Mouse (Mus musculus) embryonic facial prominence, embryonic 13.5 days (tissue): ENCODE measurements around the gene Zscan21. TPM values are rescaled to one million over a fixed set of nuclear protein-coding genes. Genes with fewer than 3 reads are reported as not detected.
A peak's percentile ranks its signal among the peaks of the same experiment; 100 is the strongest.

Experiments used
- ATAC-seq: fragments of 200-750 bp; cut with Nextera tagmentation; 2 replicates; pipeline ENCODE4 v1.8.0; 2017; ENCODE audit warnings: low read depth; ENCODE audit not compliant: insufficient number of reproducible peaks, insufficient read depth, low FRiP score, low TSS enrichment
- H3K27ac ChIP-seq: fragments of 300-500 bp; sonication (generic); 2 replicates; pipeline ENCODE4 v1.5.1; 2015; ENCODE audit warnings: moderate library complexity, mild to moderate bottlenecking, inconsistent platforms
- H3K27me3 ChIP-seq: fragments of 300-500 bp; sonication (generic); 2 replicates; pipeline ENCODE4 v1.6.1; 2015; ENCODE audit warnings: mild to moderate bottlenecking, inconsistent platforms
- H3K36me3 ChIP-seq: fragments of 300-500 bp; sonication (generic); 2 replicates; pipeline ENCODE4 v1.6.1; 2015; ENCODE audit warnings: mild to moderate bottlenecking, inconsistent platforms
- H3K4me1 ChIP-seq: fragments of 300-500 bp; sonication (generic); 2 replicates; pipeline ENCODE4 v1.6.1; 2015; ENCODE audit warnings: inconsistent platforms
- H3K4me2 ChIP-seq: fragments of 300-500 bp; sonication (generic); 2 replicates; pipeline ENCODE4 v1.6.1; 2015; ENCODE audit warnings: moderate library complexity, mild to moderate bottlenecking, inconsistent platforms
- H3K4me3 ChIP-seq: fragments of 300-500 bp; sonication (generic); 2 replicates; pipeline ENCODE4 v1.5.1; 2015; ENCODE audit warnings: mild to moderate bottlenecking, inconsistent platforms
- H3K9ac ChIP-seq: fragments of 300-500 bp; sonication (generic); 2 replicates; pipeline ENCODE4 v1.6.1; 2015; ENCODE audit warnings: mild to moderate bottlenecking, inconsistent platforms
- H3K9me3 ChIP-seq: fragments of 300-500 bp; sonication (generic); 2 replicates; pipeline ENCODE4 v1.6.1; 2016; ENCODE audit warnings: inconsistent platforms
- WGBS: fragments of 180-500 bp; shearing (Covaris S2); methylation state at CpG from one replicate; pipeline ENCODE4 v1.1.7; 2015; ENCODE audit warnings: mixed read lengths; 5-methylcytosine and 5-hydroxymethylcytosine counted together
- polyA plus RNA-seq: library from polyadenylated mRNA; unstranded; fragments of >200 nt; fragmentation: Nextera tagmentation; extraction: Ambion mirVana; gene quantifications from 2 replicates; pipeline ENCODE4 v1.2.1, GENCODE M21; 2015

Gene Zscan21
- 70.7 and 71.3 TPM in 2 replicates for polyA plus RNA-seq

GRCm38 (mm10) chr5:138116255-138117198, at the start of gene Zscan21:
Zscan21 (plus strand) TSS chr5:138116903.
- Histone ChIP-seq H3K27me3 (no peaks in the 10 kb centered on the region), H3K9me3 (no peaks in the 10 kb centered on the region), H3K4me3 (peak within 1 kb of the TSS; percentile 68), H3K4me2 (peak within 1 kb of the TSS; percentile 72), H3K9ac (peak within 1 kb of the TSS; percentile 80), H3K27ac (peak within 1 kb of the TSS; percentile 96), H3K4me1 (peaks cover 14% of the 10 kb centered on the region), H3K36me3 (peaks cover 20% of the 10 kb centered on the region)
- WGBS: 7% methylated on average over 38 of the region's 38 CpGs
- peak; percentile 96 for ATAC-seq

- Histone ChIP-seq H3K36me3 (no peaks in the 10 kb centered on the region), H3K4me1 (no peaks in the 10 kb centered on the region), H3K9me3 (no peaks in the 10 kb centered on the region), H3K9ac (no peak overlapping the region), H3K27ac (no peak overlapping the region), H3K4me2 (no peak overlapping the region), H3K4me3 (no peak overlapping the region), H3K27me3 (no peaks in the 10 kb centered on the region)
- WGBS: 94% methylated on average over 4 of the region's 4 CpGs
- no peak for ATAC-seq
Observed at GRCm38 (mm10) chr5:138073803-138074202, 42.9 kb upstream of the Zscan21 start.

- Histone ChIP-seq H3K4me3 (no peak overlapping the region), H3K27ac (no peak overlapping the region), H3K4me1 (no peaks in the 10 kb centered on the region), H3K9me3 (no peaks in the 10 kb centered on the region), H3K27me3 (no peaks in the 10 kb centered on the region), H3K36me3 (no peaks in the 10 kb centered on the region), H3K4me2 (no peak overlapping the region), H3K9ac (no peak overlapping the region)
- no peak for ATAC-seq
- 78% methylated on average over 3 of the region's 3 CpGs for WGBS
Observed at GRCm38 (mm10) chr5:138075684-138076083, 41.0 kb upstream of the Zscan21 start.

- H3K27ac ChIP-seq: no peak overlapping the region
- H3K9me3 ChIP-seq: no peaks in the 10 kb centered on the region
- 60% methylated on average over 2 of the region's 2 CpGs for WGBS
- H3K4me2 ChIP-seq: no peak overlapping the region
- no peak for ATAC-seq
- no peaks in the 10 kb centered on the region for H3K4me1 ChIP-seq
- H3K36me3 ChIP-seq: no peaks in the 10 kb centered on the region
- H3K27me3 ChIP-seq: no peaks in the 10 kb centered on the region
- no peak overlapping the region for H3K9ac ChIP-seq
- no peak overlapping the region for H3K4me3 ChIP-seq
Observed at GRCm38 (mm10) chr5:138076148-138076547, 40.6 kb upstream of the Zscan21 start.

- Histone ChIP-seq H3K27me3 (0 out of 2 replicates have a peak, but pooled peaks cover 3% of the 10 kb centered on the region), H3K4me2 (no peak overlapping the region), H3K9ac (no peak overlapping the region), H3K9me3 (no peaks in the 10 kb centered on the region), H3K4me1 (no peaks in the 10 kb centered on the region), H3K4me3 (no peak overlapping the region), H3K36me3 (no peaks in the 10 kb centered on the region), H3K27ac (no peak overlapping the region)
- 89% methylated on average over 5 of the region's 5 CpGs for WGBS
- ATAC-seq: no peak
Observed at GRCm38 (mm10) chr5:138080456-138080855, 36.2 kb upstream of the Zscan21 start.

- 0 out of 2 replicates have a peak, but pooled peaks cover 3% of the 10 kb centered on the region for H3K27me3 ChIP-seq
- WGBS: 83% methylated on average over 9 of the region's 9 CpGs
- H3K4me1 ChIP-seq: peaks cover 1% of the 10 kb centered on the region
- no peak overlapping the region for H3K9ac ChIP-seq
- H3K27ac ChIP-seq: no peak overlapping the region
- no peak overlapping the region for H3K4me3 ChIP-seq
- no peak overlapping the region for H3K4me2 ChIP-seq
- no peaks in the 10 kb centered on the region for H3K36me3 ChIP-seq
- H3K9me3 ChIP-seq: no peaks in the 10 kb centered on the region
- ATAC-seq: no peak
Observed at GRCm38 (mm10) chr5:138081446-138081845, 35.3 kb upstream of the Zscan21 start.

GRCm38 (mm10) chr5:138083318-138083900, 33.3 kb upstream of the Zscan21 start:
- Histone ChIP-seq H3K4me3 (no peak overlapping the region), H3K27ac (no peak overlapping the region), H3K9ac (no peak overlapping the region), H3K4me1 (peaks cover 10% of the 10 kb centered on the region), H3K36me3 (peaks cover 4% of the 10 kb centered on the region; the same call in 1 of the 2 replicates), H3K4me2 (no peak overlapping the region), H3K27me3 (0 out of 2 replicates have a peak, but pooled peaks cover 3% of the 10 kb centered on the region), H3K9me3 (no peaks in the 10 kb centered on the region)
- 59% methylated on average over 2 of the region's 2 CpGs for WGBS
- no peak for ATAC-seq

- peaks cover 10% of the 10 kb centered on the region for H3K4me1 ChIP-seq
- H3K36me3 ChIP-seq: peaks cover 4% of the 10 kb centered on the region; the same call in 1 of the 2 replicates
- no peak for ATAC-seq
- no peak overlapping the region for H3K9ac ChIP-seq
- H3K27me3 ChIP-seq: 0 out of 2 replicates have a peak, but pooled peaks cover 3% of the 10 kb centered on the region
- H3K27ac ChIP-seq: no peak overlapping the region
- WGBS: 93% methylated on average over 2 of the region's 2 CpGs
- no peak overlapping the region for H3K4me2 ChIP-seq
- H3K9me3 ChIP-seq: no peaks in the 10 kb centered on the region
- no peak overlapping the region for H3K4me3 ChIP-seq
Observed at GRCm38 (mm10) chr5:138083936-138084335, 32.8 kb upstream of the Zscan21 start.

GRCm38 (mm10) chr5:138084507-138084906, 32.2 kb upstream of the Zscan21 start:
- Histone ChIP-seq H3K27me3 (0 out of 2 replicates have a peak, but pooled peaks cover 3% of the 10 kb centered on the region), H3K4me2 (peak overlapping the region; percentile 78), H3K27ac (no peak overlapping the region), H3K4me3 (peak overlapping the region; percentile 97), H3K9ac (no peak overlapping the region; the same call in 1 of the 2 replicates), H3K36me3 (peaks cover 4% of the 10 kb centered on the region; the same call in 1 of the 2 replicates), H3K4me1 (peaks cover 10% of the 10 kb centered on the region), H3K9me3 (no peaks in the 10 kb centered on the region)
- no peak for ATAC-seq
- 68% methylated on average over 2 of the region's 2 CpGs for WGBS

- Histone ChIP-seq H3K36me3 (peaks cover 4% of the 10 kb centered on the region; the same call in 1 of the 2 replicates), H3K4me2 (peak within 1 kb of the TSS; percentile 78), H3K4me1 (peaks cover 10% of the 10 kb centered on the region), H3K27me3 (0 out of 2 replicates have a peak, but pooled peaks cover 3% of the 10 kb centered on the region), H3K4me3 (peak within 1 kb of the TSS; percentile 97), H3K27ac (peak within 1 kb of the TSS; percentile 85), H3K9me3 (no peaks in the 10 kb centered on the region), H3K9ac (peak within 1 kb of the TSS; percentile 98)
- peak; percentile 79 for ATAC-seq
- under 1% methylated on average over 27 of the region's 27 CpGs for WGBS
Observed at GRCm38 (mm10) chr5:138084996-138085395, 31.7 kb upstream of the Zscan21 start, which contains the start of gene Zkscan1. Zkscan1 (plus strand) TSS chr5:138085084.

GRCm38 (mm10) chr5:138085421-138085911, 31.2 kb upstream of the Zscan21 start:
- Histone ChIP-seq H3K4me1 (peaks cover 10% of the 10 kb centered on the region), H3K9me3 (no peaks in the 10 kb centered on the region), H3K27me3 (0 out of 2 replicates have a peak, but pooled peaks cover 3% of the 10 kb centered on the region), H3K4me3 (peak overlapping the region; percentile 97), H3K36me3 (peaks cover 4% of the 10 kb centered on the region; the same call in 1 of the 2 replicates), H3K27ac (peak overlapping the region; percentile 85), H3K9ac (peak overlapping the region; percentile 98), H3K4me2 (peak overlapping the region; percentile 78)
- WGBS: 0% methylated on average over 18 of the region's 18 CpGs
- no peak for ATAC-seq
